Mouse (Mus musculus) heart, adult 11 months (tissue): ENCODE measurements at regions not wholly inside any gene's neighbourhood (a gene's known extent, or its start where the extent isn't known, plus 50 kb on each side); places are given as distances from the start of the nearest gene placed in this dataset.

Experiments used
- DNase-seq: peaks from one replicate; pipeline ENCODE4 v3.0.0; 2022

- DNase-seq: no peak
These were observed 170.0 kb downstream of the Ppargc1a start for GRCm38 (mm10) chr5:51397528-51397927.

GRCm38 (mm10) chr5:51391319-51391718 is 176.2 kb downstream of the Ppargc1a start:
- DNase-seq: peak; percentile 95

DNA sequence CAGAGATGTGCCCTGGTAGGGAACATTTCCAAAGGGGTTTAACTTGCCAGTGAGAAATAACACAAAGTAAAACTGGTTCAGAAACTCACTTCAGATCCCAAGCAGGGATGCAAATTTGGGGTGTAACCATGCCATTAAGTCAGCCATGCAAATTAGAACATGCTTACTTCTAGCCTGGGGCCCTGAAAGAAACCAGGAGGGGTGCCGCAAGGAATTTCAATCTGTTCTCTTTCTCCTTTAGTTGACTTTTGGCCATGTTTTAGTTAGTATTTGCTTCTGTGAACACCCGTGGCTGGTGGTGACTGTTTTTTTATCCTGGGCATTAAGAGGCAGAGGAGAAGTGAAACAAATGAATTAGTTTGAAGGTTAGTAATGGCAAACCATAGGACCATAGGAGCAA is 179.8 kb downstream of the Ppargc1a start:
- DNase-seq: no peak

GRCm38 (mm10) chr5:51386409-51386808 is 181.1 kb downstream of the Ppargc1a start:
- DNase-seq: no peak

DNA sequence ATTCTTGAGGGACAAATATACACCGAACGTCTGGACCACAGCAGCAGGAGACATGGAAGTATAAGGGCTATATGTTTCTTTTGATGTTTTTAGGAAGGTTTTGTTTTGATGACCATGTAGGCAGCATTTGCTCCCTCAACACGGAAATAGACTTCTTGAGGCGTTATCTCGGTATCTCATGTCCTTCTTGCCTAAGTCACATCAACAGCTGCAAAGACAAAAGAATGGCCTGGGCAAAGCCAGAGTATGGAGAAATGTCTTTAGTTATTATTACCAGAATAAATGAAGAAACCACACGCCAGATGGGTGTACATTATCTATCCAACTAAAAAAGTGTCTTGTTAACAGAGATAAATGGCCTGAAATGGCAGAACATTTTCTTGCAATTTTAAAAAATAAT is 183.2 kb downstream of the Ppargc1a start:
- no peak for DNase-seq

DNA sequence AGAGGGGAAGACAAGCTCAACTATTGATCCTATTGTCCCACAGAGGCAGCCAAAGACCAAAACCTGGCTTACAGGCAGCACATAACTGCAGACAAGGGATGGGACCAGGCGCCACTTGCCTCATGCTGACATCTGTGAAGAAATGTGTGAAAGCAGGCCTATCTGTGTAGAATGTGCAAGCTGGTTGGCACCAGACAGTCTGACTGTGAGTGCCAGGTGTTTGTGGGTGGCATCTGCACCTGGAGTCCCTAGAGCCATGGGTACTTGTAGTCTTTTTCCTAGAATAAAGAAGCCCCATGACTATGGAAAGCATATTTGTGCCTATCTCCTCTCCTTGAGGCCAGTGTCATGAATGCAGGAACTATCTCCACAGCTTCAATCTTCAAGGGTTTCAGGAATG is 208.4 kb downstream of the Ppargc1a start:
- no peak for DNase-seq

GRCm38 (mm10) chr5:51348256-51348655 is 219.3 kb downstream of the Ppargc1a start:
- DNase-seq: peak; percentile 83

- no peak for DNase-seq
These were observed 238.4 kb downstream of the Ppargc1a start for GRCm38 (mm10) chr5:51329142-51329541.

GRCm38 (mm10) chr5:51289191-51289590 is 278.3 kb downstream of the Ppargc1a start:
- no peak for DNase-seq

DNA sequence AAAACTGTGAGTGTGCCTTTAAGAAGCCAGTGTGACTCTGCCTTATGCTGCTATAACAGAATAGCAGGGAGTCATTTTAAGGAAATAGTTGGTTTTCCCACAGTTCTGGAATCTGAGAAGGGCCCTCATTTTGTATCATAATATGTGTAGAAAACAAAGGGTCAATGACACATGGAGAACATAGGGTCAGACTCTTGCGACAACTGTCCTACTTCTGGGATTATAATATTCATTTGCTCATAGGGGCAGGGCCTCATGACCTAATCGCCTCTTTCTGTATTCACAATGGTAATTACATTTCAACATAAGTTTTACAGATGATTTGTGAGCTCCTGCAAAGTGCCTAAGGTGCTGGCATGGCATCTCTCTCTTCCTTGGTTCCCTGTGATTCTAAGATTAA is 279.3 kb downstream of the Ppargc1a start:
- DNase-seq: no peak

GRCm38 (mm10) chr5:51241156-51241555 is 326.4 kb downstream of the Ppargc1a start:
- no peak for DNase-seq

GRCm38 (mm10) chr5:51234004-51234355 is 333.5 kb downstream of the Ppargc1a start:
- no peak for DNase-seq

GRCm38 (mm10) chr5:51233271-51234003 is 334.1 kb downstream of the Ppargc1a start:
- no peak for DNase-seq

DNA sequence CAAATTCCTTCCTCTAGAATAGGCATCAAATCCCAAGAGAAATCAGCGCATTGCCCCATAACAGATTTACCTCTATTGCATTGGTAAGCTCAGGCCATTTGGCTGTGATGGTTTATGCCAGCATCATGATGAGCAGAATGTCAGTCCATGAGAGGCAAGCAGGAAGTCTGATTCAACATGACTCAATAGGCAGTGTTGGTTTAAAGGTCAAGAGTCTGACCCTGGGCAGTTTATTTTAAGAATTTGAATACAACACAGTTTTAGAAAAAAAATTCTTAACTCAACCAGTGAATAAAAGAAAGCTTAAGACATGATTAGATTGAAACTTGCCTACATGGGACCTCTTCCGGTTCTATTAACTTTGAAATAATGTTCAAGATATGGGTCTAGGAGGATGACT is 337.7 kb downstream of the Ppargc1a start:
- DNase-seq: no peak

DNA sequence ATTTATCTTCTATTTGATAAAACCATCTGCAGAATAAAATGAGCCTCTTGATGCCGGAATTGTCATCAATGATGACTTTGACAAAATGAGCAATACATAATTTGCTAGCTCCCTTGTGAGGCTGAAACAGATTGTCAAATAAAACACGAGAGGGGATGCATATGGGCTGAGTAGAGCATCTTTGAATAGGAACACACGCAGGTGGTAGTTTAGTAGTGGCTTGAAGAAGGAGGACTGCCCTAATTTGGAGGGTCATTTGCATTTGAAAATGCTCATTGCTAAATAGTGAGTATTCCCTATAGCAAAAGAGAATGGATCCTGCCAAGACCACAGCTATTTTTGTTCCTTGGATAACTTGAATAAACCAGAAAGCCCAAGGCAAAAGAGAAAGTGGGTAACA is 339.5 kb downstream of the Ppargc1a start:
- DNase-seq: no peak

DNA sequence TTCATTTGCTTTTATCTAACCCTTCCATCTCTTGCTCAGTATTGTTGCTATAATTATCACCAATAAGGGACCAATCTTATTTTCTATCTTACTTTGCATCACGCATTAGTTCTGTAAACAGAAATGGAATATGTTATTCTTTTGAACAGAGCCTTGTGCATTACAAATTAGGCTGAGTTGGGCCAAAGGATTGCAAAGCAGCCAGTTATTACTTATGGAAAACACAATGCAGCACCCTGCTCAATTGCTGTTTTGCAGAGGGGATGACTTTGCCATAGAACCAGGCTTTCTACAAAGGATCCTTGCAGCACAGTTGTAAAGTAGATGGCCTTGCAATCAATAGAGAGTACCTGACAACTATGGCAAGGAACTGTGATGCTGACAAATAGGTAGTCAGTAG is 364.3 kb downstream of the Ppargc1a start:
- DNase-seq: no peak

DNA sequence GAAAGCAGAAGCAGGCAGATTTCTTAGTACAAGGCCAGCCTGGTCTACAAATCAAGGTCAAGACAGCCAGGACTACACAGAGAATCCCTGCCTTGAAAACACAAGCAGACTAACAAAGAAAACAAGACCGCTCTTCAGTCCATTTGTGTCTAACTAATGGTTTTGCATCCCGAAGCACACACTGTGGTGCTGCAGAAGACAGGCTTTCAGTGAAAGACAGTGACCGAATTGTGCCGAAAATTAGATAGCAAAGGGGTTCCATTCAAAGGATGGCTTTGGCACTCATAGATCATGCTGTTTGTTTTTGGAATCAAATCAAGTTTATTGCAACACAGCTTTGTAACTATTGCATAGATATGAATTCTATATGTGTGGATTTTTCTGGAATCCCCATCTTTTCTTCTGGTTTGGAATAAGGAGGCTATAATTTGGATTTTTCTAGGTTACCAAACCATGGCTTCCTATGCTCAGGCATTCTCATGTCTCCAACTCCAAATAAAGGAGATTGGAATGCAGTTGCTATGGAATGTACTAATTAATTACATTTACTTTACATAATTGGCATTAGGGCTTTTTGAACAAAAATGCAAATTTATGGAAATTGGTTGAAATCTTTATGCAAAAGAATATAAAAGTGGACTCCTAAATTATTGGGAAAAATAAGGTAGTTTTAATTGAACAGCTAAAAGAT is 364.9 kb downstream of the Ppargc1a start:
- DNase-seq: no peak

DNA sequence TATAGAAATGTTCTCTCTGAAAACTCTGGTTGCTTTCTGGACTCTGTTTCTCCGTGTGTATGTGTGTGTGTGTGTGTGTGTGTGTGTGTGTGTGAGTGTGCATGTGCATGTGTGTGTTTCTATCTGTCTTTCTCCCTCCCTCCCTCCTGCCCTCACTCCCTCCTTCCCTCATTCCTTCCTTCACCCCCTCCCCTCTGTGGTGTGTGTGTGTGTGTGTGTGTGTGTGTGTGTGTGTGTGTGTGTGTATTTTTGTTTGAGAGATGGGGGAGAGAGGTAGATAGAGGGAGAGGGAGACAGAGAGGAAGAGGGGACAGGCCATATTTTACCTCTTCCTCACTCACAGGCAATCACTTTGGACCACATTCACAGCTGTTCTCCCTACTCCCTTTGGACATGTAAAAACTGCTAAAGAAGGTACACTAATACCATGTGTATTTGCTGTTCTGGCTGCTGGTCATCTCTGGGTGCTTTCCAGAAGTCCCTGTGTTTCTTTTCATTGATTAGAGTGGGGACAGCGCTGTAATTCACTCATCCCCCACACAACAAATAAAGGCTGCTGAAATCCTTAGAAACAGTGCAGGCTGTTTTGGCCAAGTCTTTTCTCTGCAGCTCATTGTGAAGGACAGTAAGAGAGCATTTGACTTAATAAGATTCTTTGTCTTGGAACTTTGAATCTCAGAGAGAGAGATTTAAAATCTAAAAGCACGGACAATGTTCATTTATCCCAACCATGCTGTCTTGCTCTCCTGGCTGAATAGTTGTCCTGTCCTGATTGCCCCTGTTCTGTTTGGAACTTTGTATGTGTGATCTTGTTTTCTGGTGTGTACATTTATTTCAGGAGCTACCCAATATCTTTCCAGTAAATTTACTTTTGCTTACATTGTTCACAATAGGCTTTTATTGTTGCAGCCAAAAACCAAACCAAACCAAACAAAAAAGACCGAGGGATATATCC is 370.9 kb downstream of the Ppargc1a start:
- DNase-seq: no peak

DNA sequence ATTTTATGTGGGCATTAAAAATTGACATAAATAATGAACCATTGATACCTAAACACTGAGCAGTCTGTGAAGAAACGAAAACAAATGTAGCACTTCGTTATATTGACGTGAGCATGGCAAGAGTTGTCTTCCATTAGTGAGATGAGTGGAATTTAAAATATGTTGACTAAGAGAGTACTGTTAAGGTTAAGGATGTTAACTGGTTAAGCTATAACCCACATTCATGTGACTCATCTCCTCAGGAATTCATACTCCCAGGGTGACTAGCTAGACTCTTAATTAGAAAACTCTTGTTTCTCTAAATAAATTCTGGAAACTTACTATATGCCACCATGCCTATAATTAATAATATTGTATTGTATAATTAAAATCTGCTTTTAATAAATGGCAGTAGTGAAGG is 376.9 kb downstream of the Ppargc1a start:
- no peak for DNase-seq

- no peak for DNase-seq
These were observed 397.7 kb downstream of the Ppargc1a start for GRCm38 (mm10) chr5:51169828-51170227.

DNA sequence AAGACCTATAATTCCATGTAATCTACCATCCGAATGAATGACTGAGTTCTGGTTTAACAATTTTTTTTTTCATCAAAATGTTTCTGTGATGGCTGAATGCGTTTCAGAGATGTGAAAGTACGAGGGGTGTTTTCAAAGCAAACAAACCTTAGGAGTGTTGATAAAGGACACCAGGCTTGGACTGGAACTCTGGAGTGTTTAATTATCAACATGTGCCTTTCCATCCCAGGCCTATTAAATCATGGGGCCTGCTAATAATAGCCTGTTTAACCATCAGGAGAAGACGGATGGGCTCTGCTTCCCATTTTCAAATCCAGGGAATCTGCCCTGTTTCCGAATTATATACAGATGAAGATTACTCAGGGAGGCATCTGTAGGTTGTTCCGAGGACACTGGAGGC is 399.3 kb downstream of the Ppargc1a start:
- no peak for DNase-seq

DNA sequence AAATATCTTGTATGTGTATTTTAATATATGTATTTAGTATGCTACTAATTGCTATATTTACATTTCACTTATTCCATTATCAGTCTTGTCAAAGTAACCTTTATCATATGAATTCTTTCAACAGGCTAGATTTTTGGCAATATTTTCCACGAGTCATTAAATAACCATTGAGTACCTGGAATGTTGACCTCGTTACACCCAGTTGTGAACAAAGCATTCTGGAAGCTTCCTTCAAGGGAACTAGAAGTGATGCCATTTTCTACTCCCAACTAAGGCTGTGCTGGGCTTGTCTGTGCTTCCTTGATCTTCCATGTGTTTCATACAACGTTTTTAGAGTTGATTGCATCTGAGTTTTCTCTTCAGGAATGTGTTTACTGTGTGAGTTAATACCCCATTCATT is 410.6 kb downstream of the Ppargc1a start:
- no peak for DNase-seq

DNA sequence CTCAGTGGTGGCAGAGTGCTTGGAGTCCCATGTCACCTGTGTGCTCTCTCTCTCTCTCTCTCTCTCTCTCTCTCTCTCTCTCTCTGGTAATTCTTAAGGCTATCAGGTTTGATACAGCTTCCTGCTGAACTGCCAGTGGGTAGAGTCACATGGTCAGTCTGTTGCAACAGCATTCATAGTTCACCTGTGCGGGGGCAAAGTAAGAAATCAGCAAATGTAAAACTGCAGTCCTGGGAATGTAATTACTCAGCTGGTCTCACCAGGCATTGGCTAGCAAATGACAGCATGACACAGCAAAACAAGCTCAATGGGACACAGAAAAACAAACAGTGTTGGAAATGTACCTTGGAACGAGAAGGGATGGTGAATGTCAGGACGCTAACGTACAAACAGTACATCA is 422.7 kb downstream of the Ppargc1a start:
- DNase-seq: no peak

DNA sequence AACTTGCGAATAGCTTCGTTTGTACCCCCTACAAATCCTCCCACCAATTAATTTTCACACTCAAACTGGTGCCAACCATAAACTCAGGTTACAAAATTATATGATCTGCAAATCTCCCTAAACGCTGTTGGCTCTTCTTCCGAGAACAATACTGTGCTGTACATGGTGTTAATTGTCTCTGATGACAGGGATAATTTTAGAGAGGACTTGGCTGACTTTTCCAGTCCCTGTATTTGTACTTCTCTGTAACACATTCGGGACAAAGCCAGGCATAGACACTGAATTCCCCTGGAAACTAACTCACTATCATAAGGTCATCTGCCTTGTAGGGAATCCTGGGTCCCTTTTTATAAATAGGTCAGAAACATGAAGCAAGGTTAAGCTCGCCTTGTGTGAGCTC is 442.4 kb downstream of the Ppargc1a start:
- DNase-seq: no peak
